Mouse (Mus musculus) megakaryocyte-erythroid progenitor cell, adult 5-6 weeks (primary cell): ENCODE measurements around the gene Col28a1. TPM values are rescaled to one million over a fixed set of nuclear protein-coding genes. Genes with fewer than 3 reads are reported as not detected.
A peak's percentile ranks its signal among the peaks of the same experiment; 100 is the strongest.

Source experiments
- ATAC-seq: replicated peaks from 2 replicates; pipeline ENCODE4 v1.8.0; 2016; ENCODE audit warnings: mild to moderate bottlenecking, inconsistent platforms; ENCODE audit not compliant: severe bottlenecking, poor library complexity, low FRiP score, low TSS enrichment
- total RNA-seq, 2 experiments: library from RNA; stranded (forward) in 1 of 2; stranded (reverse) in 1 of 2; fragments of 200-1000, 215-1000 nt in 1 of 2; fragments of >200 nt in 1 of 2; fragmentation: Nextera tagmentation in 1 of 2; gene quantifications; 2 replicates each; pipeline ENCODE4 v1.2.3; 2014 to 2017

Col28a1 gene
- total RNA-seq, 2 experiments from 2014 or later: not detected

DNA sequence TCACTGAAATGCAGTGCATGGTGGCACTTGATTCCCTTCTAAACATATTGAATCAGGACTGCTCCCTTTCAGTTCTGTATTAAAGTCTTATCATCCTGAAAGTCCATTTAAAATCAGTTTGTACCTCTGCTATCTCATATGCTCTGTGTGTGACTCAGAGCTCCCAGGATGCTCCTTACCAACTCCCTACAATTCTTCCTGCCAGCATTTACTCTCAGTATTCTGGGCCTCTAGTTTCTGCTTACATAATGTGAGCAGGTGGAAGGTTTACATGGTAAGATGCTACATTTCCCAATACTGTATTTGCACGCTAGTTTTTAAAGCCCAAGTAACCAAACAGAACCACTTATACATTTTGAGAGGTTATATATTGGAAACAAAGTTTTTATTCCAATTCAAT, 64.3 kb downstream of the Col28a1 start:
- ATAC-seq: no peak

DNA sequence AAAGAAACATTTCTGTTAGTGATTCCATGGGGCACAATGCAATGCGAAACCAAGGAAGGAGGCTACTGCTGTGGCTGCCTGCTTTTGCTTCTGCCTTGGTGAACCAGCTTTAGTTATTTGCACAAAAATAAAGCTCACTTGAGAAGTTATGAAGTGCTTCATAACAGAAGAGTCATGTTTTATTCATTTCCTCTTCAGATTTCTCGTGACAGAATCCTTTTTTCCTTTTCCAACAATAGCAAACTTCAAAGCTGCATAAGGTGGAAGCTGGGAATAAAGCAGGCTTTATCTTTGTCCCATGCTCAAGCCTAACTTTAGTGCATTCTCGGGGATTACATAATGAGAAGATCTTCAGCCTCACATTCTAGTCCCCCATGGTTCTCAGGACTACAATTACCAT, 65.9 kb downstream of the Col28a1 start:
- ATAC-seq: no peak

DNA sequence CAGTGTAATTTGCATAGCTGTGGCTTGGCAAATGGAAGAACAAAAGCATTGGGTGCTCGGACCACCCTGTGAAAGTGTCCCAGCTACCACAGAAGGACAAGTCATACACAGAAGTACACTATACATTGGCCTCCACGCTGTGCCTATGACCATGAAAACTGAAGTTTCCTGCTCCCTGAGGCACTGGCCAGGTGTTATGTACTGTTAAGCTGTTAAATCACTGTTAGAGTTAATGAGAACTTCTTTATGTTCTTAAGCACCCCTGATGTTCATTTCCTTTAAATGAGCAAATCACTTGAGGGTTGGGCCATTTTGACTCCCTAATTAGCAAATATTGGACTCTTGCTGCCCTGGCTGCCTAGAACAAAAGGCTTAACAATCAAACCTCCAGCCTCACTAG, 73.3 kb downstream of the Col28a1 start:
- no peak for ATAC-seq

DNA sequence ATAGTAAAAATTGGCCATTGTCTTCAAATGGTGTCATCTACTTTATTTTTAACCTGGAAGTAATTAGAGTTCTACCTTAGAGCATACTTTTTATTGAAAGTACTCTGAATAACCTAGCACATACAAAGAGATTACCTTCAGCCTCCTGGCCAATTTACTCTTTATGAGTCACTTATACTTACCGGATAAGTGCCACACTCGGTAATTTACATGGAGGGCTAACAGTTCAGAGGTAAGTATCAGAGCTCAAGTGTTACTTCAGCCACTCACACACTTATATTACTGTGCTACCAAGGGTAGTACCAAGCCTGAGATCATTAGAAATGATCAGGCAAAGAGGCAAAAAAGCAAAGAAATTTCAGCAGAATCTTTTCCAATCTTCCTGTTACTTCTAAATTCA, 73.8 kb downstream of the Col28a1 start:
- no peak for ATAC-seq

DNA sequence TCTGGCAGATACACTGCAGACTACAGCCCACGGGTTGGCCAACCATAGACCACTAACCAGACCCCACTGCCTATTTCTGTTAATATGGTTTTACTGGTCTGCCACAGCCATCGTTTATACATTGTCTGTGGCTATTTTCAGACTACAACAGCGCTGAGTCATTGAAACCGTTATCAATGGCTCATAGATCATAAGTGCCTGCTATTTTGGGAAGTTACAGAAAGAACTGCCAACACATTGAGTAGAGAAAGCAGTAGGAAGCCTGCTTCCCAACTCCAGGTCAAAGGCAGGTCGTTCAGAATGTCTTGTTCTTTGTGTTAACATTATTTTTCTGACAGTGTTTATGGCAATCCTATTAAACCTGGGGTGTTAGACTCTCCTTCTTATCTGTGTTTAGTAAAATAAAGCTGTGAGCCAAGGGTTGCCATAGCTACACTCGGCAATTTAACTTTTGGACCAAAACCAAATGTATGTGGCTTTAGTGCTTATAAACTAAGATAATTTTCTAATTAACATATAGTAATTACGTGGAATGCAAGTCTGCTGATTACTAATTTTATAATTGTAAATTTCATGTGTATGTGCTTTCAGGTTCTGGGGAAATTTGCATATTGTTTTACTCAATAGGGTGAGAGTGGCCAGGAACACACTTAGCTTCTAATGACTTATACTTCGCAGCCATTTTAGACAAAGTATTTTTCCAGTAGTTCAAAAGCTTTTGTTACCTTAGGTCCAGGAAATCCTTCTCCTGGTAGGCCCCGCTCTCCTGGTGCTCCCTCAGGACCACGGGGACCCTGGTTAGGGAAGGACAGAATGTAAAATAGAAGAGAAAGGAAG, 86.3 kb downstream of the Col28a1 start:
- ATAC-seq: peak; percentile 95

DNA sequence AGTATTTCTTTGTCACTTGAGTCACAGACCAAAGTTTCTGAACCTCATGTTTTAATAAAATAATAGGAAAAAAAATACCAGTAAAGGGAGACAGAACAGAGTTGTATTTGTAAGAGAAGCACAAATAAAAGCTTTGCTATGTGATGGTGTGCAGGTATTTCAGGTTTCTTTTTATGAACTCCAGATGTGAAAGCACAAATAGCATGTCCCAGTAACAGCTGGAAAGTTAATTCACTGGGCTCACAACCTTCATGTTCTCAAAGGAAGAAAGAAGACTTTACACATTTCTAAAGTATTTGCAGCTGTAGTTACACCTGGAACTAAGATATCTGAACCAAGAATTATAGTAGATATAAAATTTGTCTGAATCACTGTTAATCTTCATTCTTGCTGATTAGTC, 91.2 kb downstream of the Col28a1 start:
- no peak for ATAC-seq

DNA sequence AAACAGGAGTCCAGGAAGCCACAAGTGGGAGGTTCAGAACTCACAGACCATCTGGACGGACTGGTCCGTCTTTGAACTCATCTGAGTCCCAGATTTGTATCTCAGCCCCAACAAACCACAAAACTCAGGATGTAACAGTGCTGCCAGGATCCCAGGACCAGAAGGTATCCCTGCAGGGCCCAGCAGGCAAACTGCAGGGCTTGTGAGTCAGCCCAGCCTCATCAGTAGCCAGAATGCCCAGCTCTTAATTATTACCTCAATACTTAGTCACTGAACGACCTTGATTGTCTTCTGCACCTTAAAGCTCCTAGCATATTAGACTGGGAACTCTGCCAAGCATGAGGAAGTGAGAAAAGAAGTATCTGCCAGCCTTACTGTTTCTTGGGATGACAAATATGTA, 96.6 kb downstream of the Col28a1 start:
- ATAC-seq: no peak

DNA sequence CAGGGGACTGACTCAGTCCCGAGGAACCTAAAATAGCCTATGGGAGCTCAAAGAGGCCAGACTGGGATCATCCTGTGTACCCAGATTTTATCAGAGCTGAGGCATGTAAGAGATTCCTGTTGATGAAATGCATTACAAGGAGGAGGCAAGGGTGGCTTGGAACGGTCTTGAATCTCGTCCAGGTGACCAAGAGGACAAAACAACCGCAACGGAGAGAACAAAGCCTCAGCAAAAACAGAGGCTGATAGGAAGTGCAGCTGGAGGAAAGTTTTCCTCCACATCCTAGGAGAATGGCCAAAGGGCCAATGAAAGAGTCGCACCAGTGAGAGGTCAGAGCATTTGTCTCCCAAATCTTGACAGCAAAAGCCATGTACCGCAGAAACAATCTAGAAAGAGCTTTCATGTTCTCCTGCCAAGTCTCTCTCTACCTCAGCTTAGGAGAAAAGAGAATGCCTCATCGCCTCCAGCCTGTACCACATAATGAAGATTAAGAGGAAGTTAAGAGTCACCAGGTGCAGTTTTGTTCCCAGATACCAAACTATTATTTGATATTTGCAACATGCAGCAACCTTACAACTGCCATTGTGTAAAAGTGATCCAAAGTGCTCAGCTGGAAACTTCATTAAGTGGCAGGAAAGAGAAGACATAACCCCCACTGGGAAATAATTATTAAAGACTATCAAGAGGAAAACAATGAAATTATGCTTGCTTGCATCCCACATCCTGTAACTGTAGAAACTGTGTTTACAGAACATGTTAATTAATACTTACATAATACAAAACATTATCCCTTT, 98.1 kb downstream of the Col28a1 start:
- ATAC-seq: no peak

DNA sequence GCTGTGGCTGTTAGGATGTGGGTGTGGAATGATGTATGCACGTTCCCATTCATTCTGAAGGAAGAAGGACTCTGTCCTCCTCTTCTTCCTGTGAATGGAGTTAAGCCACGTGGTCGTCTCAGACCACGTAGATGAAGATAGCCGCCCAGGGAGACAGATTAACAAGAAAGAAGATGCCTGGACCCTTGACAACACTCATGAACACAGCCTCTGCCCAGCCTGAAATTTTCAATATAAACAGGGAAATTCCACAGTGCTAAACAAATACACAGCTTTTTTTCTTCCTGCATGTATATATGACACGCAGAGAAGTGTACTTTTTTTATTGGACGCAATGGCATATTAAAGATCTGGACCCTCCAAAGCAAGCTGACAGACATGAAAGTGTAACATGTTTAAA, 98.9 kb downstream of the Col28a1 start:
- no peak for ATAC-seq

DNA sequence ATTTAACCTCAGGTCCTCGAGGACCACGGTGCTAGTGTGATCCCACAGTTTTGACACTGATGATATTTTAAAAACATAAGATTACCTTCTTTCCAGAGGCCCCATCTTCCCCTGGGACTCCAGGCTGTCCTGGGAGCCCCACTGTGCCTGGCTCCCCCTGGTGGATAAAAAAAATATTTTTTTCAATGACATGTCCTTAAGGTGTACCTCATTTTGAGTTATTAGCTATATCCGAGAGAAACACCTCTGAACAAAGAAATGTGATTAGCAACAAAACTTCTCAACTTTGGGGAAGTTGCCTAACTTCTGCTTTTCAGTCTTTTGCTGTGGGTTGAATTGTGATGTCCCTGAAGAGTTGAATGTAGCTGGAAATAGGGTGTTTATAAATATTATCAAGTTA, 105.6 kb downstream of the Col28a1 start:
- ATAC-seq: peak; percentile 89

DNA sequence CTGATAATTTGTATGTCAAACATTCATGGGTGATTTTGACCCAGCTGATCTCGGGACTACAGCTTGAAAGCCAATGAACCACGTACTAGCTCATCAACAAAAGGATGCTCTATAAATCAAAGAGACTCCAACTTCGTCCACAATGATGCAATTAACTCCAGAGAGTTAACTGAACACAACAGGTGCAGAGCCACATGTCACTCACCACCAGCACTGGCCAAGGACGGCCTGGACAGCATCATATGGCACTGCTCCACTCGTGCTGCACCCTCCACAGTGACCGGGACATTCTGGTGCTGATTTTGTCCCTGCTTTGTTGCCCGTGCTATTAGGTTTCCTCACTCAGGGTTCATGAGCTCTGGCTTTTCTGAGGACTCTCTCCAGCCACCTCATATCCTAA, 107.6 kb downstream of the Col28a1 start:
- ATAC-seq: no peak

DNA sequence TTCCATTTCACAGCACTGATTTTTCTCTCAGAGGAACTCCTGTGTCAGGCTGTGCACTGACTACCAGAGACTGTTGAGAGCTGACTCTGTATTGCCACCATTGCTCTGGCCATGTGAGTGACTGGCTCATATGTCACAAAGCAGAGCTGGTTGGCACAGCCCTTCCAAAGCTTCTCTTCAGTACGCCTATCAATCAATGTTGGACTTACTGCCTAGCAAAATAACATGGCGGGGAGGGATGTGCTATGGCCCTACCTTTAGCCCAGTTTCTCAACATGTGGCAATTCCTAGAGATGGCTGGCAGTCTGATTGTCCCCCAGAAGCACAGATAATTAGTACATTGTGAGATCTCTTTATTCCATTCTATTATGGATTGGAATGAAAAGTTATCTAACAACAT, 109.2 kb downstream of the Col28a1 start:
- ATAC-seq: no peak

DNA sequence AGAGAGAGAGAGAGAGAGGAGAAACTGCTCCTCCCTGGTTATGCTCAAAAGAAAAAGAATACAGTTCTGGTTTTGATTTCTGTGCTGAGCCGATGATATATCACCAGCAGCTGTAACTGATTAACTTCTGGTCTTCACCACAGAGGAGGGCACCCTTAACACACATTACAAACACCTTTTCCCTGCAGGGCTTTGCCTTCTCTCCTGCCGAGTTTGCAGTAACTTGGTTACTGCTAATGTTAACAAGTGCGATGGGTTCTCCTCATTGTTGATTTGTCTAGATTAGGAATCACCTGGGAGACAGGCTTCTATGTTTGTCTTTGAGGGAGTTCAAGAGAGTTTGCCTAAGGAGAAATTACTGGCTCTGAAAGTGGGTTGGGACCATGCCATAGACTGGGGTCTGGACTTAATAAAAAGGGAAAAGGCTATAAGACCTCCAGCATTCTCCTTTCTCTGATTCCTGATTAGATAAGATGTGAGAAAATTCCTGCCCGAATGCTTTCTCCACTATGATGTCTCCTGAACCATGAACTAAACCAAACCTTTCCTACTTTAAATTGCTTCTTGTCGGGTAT, 114.8 kb downstream of the Col28a1 start:
- no peak for ATAC-seq

DNA sequence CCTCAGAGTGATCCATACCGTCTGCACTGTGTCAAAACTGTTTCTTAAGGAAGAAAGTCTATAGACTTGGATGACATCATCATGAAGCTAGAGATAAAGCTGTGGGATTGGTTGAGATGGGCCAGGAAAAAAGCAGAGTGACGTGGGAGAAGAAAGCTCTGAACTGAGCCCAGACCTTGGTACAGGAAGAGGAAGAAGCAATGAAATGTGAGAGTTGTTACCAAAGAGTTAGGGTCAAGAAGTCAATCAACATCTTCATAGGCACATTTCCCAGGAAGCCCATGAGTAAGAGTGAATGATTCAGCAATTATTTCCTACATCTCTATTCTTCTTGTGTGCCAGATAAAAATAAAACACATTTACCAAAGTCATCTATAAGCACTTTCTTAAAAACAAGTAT, 117.5 kb downstream of the Col28a1 start:
- no peak for ATAC-seq

DNA sequence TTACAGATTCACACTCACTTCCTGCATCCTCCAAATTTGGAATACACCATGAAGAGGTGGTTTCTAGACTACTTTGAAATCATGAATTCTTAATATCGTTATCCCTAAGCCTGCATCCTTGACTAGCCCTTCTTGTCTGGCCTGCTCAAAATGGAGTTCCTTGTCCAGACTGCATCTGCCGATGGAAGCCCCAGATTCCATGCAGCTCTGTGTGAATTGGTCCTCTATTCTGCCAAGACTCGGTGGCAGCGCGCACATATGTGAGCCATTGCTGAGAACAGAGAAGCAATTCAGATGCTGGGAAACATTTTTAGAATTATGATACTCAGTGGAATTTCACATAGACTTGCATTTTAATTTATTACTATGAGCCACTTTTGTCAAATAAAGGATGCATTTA, 123.4 kb downstream of the Col28a1 start:
- ATAC-seq: no peak

DNA sequence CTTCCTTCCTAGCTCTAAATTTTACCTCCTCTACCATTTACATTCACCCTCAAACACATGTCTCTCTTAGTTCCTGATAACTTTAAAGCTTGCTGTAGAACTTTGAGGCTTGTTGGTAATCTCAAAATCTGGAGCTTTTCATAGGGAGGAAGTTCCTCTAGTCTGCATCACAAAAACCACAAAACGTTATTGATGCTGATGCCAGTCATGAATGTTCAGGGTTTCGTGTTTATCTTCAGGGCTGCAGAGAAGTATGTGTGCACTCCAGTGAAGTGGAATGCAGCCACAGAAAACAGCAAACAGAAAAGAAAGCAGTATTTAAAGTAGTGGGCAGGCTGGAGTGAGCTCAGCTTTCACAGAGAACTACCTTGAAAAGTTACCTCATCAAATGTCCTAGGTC, 124.0 kb downstream of the Col28a1 start:
- peak; percentile 80 for ATAC-seq

DNA sequence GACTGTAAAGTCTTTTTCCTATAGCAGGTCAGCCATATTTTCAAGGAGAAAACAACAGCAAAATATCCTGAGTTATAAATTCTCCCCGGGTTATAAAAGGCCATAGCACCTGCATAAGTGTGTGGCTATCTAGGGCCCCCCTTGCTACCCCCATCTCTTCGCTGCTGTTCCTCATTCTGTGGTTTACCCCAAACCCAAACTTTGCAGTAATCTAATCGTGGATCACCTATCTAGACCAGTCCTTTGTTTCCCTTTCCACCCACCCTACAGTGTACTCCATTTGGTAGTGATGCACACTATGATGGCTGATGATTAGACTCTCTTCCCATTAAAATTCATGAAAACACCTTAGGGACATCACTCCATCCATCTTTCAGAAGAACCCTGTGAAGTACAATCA, 125.3 kb downstream of the Col28a1 start:
- ATAC-seq: no peak

DNA sequence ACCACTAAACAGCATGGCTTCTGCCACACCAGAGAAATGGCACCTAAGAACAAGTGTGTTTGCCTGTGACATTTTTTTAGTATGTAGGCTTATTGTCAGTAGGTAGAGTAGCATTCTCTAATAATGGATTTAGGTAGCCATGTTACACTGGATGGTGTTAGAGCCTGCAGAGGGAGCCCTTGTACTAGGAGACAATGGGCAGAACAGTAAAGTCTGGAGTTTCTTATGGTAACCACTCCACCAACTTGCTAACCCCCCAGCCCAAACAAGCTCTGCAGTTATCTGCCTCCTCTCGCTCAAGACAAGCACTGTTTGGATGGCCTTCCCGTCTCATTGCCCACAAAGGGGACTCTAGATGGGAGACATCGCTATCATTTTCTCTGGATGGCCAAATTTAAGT, 126.2 kb downstream of the Col28a1 start:
- peak; percentile 91 for ATAC-seq

DNA sequence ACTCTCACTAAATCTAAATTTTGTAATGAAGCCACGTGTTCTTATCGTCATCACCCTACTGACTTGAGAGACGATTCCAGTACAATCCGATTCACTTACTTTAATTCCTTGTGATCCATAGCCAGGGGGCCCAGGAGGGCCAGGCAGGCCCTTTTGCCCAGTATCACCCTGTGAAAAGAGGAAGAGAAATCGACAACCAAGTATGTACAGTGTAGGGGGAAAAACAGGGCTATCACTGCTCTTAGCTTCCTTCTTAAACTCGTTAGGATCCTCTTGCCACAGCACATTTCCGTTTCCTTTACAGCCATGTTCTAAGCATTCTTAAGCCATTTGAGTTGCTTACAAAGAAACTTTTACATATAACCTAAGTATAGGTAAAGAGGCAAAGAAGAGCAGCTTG, 133.2 kb downstream of the Col28a1 start:
- ATAC-seq: no peak

DNA sequence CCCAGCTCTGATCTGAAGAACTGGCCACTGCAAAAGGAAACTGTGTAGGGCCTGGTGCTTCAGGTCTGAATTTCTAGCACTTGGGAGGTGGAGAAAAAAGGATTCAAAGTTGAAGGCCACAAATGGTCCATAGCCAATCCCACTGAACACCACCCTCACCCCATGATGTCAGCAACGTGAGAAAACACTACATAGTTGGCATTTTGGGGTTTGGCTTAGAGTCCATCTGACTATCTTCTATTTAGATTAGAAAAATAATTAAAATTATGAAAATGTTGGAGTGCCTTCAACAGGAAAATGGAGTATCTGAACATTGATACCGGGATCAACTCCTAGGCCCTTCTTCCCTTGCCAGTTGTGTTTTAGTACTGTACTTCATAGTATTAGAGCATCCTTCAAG, 144.2 kb downstream of the Col28a1 start:
- ATAC-seq: no peak

DNA sequence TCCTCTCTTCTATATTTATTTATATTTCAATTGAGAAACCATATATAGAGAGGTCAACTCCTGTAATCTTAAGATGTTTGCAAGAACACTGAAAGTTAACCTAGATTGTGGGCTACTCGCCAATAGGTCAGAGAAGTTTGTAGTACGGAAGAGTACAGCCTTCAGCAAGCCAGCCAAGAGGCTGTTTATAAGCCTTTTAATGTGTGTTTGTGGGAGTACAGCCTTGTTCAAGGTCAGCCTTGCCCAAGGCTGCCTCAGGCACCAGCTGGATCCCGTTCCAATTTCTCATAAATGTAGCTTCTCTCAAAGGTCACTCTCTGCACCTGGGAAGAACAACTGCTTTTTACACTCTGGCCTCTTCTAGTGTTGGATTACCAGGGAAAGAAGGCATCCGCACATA, 146.0 kb downstream of the Col28a1 start:
- ATAC-seq: no peak
